Comparison of ENCODE assay signal across 10 mouse cellular contexts in the genomic region with DNA sequence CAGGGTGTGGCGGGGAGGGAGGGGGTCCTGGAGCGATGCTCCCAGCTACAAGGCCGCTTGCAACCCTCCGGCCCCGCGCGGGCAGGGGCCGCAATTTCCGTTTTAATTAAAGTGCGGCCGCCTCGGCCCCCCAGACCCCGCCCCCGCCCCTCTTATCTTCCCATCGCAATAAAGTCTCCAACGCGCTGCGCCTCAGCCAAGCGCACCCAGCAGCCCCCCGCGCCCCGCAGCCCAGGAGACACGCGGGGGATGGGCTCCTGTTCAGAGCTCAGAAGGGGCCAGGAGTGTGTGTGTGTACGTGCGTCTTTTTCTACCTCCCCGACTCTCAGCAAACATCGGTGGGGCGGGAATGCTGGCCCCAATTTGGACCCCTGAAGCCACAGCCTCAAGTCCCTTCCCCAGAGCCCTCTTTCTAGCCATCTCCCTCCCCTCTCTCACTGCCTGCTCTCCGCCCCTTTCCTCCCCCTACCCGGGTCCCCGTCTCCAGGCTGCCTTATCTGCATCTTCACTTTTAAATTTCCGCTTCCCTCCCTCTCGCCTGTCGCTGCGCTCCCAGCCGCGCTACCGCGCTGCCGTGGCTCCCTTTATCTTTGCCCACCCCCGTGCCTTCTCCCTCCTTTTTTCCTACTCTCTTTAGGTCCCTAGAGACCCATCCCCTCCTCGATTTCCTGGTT. TPM values are rescaled to one million over a fixed set of nuclear protein-coding genes. Genes with fewer than 3 reads are reported as not detected.
DNase-seq lines count a peak whose midpoint lies in the region; ATAC-seq and TF ChIP-seq lines count a peak whose summit lies in the region.
"Had no signal": no experiment of that assay in that cellular context is flagged by ENCODE, and none has a peak within 500 bp of the region (broad histone marks: within the 10 kb centered on the region; RNA-seq: fewer than 3 reads in every experiment).

A gene (minus strand): TSS at position 51 of the 674 bp plus-strand sequence.

- H3K27me3 ChIP-seq in kidney, embryonic 14.5 days (ENCODE audit: control insufficient read depth, insufficient read depth, low read length), result peaks cover 91% of the 10 kb centered on the region
- H3K27me3 ChIP-seq in kidney, adult 2 months (replicated peaks; ENCODE audit: control insufficient read depth, insufficient read depth, low read length), result peaks cover 10% of the 10 kb centered on the region
- peaks cover 95% of the 10 kb centered on the region for H3K27me3 ChIP-seq in embryonic facial prominence, embryonic 14.5 days (replicated peaks; ENCODE audit: control insufficient read depth, insufficient read depth, low read length)
- peaks cover 86% of the 10 kb centered on the region for H3K27me3 ChIP-seq in limb, embryonic 11.5 days (ENCODE audit: control insufficient read depth, insufficient read depth, low read length)
- H3K27me3 ChIP-seq in neural tube, embryonic 14.5 days (ENCODE audit: control insufficient read depth, insufficient read depth, low read length), result peaks cover 64% of the 10 kb centered on the region

- no peak for TF ChIP-seq POLR2A in kidney, adult 2 months (IDR thresholded peaks at IDR 0.05; ENCODE audit: low read depth, low read length)

- no peak for TF ChIP-seq CTCF in kidney, adult 2 months (conservative IDR thresholded peaks at IDR 0.05; ENCODE audit: insufficient read depth, insufficient read length, low read depth, low read length)

- ATAC-seq in kidney, embryonic 14.5 days (ENCODE audit: low FRiP score, low TSS enrichment), result 0 out of 2 replicates have a peak, but pooled peaks have one; percentile 60
- no peak for ATAC-seq in embryonic facial prominence, embryonic 14.5 days (ENCODE audit: low read depth)
- no peak for ATAC-seq in limb, embryonic 11.5 days (ENCODE audit: insufficient number of reproducible peaks, low FRiP score, low TSS enrichment, low read depth)
- ATAC-seq in neural tube, embryonic 14.5 days (ENCODE audit: low read depth), result no peak

- no peak within 1 kb of the TSS; the same call in none of the 2 replicates for H3K9ac ChIP-seq in kidney, embryonic 14.5 days (ENCODE audit: low read depth, low read length)
- H3K9ac ChIP-seq in embryonic facial prominence, embryonic 14.5 days (ENCODE audit: low read depth, low read length), result no peak within 1 kb of the TSS
- H3K9ac ChIP-seq in limb, embryonic 11.5 days (ENCODE audit: low read length), result no peak within 1 kb of the TSS
- H3K9ac ChIP-seq in neural tube, embryonic 14.5 days (replicated peaks; ENCODE audit: low read depth, low read length), result no peak within 1 kb of the TSS

- WGBS in kidney, embryonic 14.5 days, result under 1% methylated on average over 36 of the region's 43 CpGs
- WGBS in kidney, adult 2 months, result under 1% methylated on average over 43 of the region's 43 CpGs
- 2% methylated on average over 25 of the region's 43 CpGs for WGBS in embryonic facial prominence, embryonic 14.5 days
- WGBS in limb, embryonic 11.5 days, result under 1% methylated on average over 38 of the region's 43 CpGs
- under 1% methylated on average over 41 of the region's 43 CpGs for WGBS in neural tube, embryonic 14.5 days

- no peak for DNase-seq in kidney, adult 2 months
- no peak for DNase-seq in embryonic facial prominence, embryonic 14.5 days (ENCODE audit: low spot score)
- peak; percentile 30 for DNase-seq in limb, embryonic 11.5 days (ENCODE audit: low spot score)
- no peak for DNase-seq in cerebellum, postnatal 4 days (ENCODE audit: low spot score in 2 of 2)
- DNase-seq in cerebellum, adult 9-11 months, result no peak
- DNase-seq in right cerebral cortex, adult 18-20 months, result no peak
- DNase-seq: thymus, postnatal 25 days had no signal

- peak within 1 kb of the TSS; percentile 55 for H3K4me2 ChIP-seq in kidney, embryonic 14.5 days (replicated peaks; ENCODE audit: low read depth, low read length)
- H3K4me2 ChIP-seq in embryonic facial prominence, embryonic 14.5 days (ENCODE audit: low read depth, low read length), result peak within 1 kb of the TSS; percentile 40
- H3K4me2 ChIP-seq in limb, embryonic 11.5 days (ENCODE audit: low read depth, severe bottlenecking), result peak within 1 kb of the TSS; percentile 36
- peak within 1 kb of the TSS; percentile 27 for H3K4me2 ChIP-seq in neural tube, embryonic 14.5 days (ENCODE audit: low read depth, low read length)

- H3K4me3 ChIP-seq in kidney, embryonic 14.5 days (ENCODE audit: low read length), result peak within 1 kb of the TSS; percentile 32
- H3K4me3 ChIP-seq in kidney, adult 2 months (ENCODE audit: insufficient read depth, low read depth, low read length), result no peak within 1 kb of the TSS; the same call in 1 of the 2 replicates
- peak within 1 kb of the TSS; percentile 24 for H3K4me3 ChIP-seq in embryonic facial prominence, embryonic 14.5 days (ENCODE audit: low read depth, low read length)
- peak within 1 kb of the TSS; percentile 21 for H3K4me3 ChIP-seq in limb, embryonic 11.5 days (ENCODE audit: low read depth, low read length)
- peak within 1 kb of the TSS; percentile 8; the same call in 1 of the 2 replicates for H3K4me3 ChIP-seq in neural tube, embryonic 14.5 days (ENCODE audit: low read depth, low read length)

- no peak within 1 kb of the TSS for H3K27ac ChIP-seq in kidney, embryonic 14.5 days (ENCODE audit: low read depth, low read length)
- no peak within 1 kb of the TSS for H3K27ac ChIP-seq in kidney, adult 2 months (ENCODE audit: insufficient read depth, low read depth, low read length)
- H3K27ac ChIP-seq in embryonic facial prominence, embryonic 14.5 days (replicated peaks; ENCODE audit: low read depth, low read length), result no peak within 1 kb of the TSS
- no peak within 1 kb of the TSS for H3K27ac ChIP-seq in limb, embryonic 11.5 days (replicated peaks; ENCODE audit: low read depth, low read length)
- H3K27ac ChIP-seq in neural tube, embryonic 14.5 days (ENCODE audit: low read depth, low read length), result no peak within 1 kb of the TSS

- H3K36me3 ChIP-seq in kidney, embryonic 14.5 days (ENCODE audit: control insufficient read depth, insufficient read depth, low read length), result no peaks in the 10 kb centered on the region
- no peaks in the 10 kb centered on the region for H3K36me3 ChIP-seq in kidney, adult 2 months (ENCODE audit: control insufficient read depth, insufficient read depth, low read length)
- H3K36me3 ChIP-seq in embryonic facial prominence, embryonic 14.5 days (ENCODE audit: control insufficient read depth, insufficient read depth, low read length), result no peaks in the 10 kb centered on the region
- H3K36me3 ChIP-seq in limb, embryonic 11.5 days (ENCODE audit: control insufficient read depth, insufficient read depth, low read length), result no peaks in the 10 kb centered on the region
- H3K36me3 ChIP-seq in neural tube, embryonic 14.5 days (ENCODE audit: control insufficient read depth, insufficient read depth, low read length), result no peaks in the 10 kb centered on the region
- H3K36me3 ChIP-seq: G1E had no signal

- no peaks in the 10 kb centered on the region for H3K9me3 ChIP-seq in kidney, embryonic 14.5 days (ENCODE audit: control insufficient read depth, low read length)
- no peaks in the 10 kb centered on the region for H3K9me3 ChIP-seq in embryonic facial prominence, embryonic 14.5 days (ENCODE audit: control insufficient read depth, low read length)
- H3K9me3 ChIP-seq in limb, embryonic 11.5 days (ENCODE audit: control insufficient read depth, low read length), result no peaks in the 10 kb centered on the region
- no peaks in the 10 kb centered on the region for H3K9me3 ChIP-seq in neural tube, embryonic 14.5 days (ENCODE audit: control insufficient read depth, low read length)
- H3K9me3 ChIP-seq: G1E had no signal

- H3K4me1 ChIP-seq in kidney, embryonic 14.5 days (ENCODE audit: control insufficient read depth, insufficient read depth, low read length), result peaks cover 16% of the 10 kb centered on the region
- H3K4me1 ChIP-seq in kidney, adult 2 months (ENCODE audit: control insufficient read depth, insufficient read depth, low read length), result no peaks in the 10 kb centered on the region
- peaks cover 6% of the 10 kb centered on the region for H3K4me1 ChIP-seq in embryonic facial prominence, embryonic 14.5 days (ENCODE audit: control insufficient read depth, insufficient read depth, low read length)
- peaks cover 16% of the 10 kb centered on the region for H3K4me1 ChIP-seq in limb, embryonic 11.5 days (ENCODE audit: control insufficient read depth, insufficient read depth, low read length)
- H3K4me1 ChIP-seq in neural tube, embryonic 14.5 days (ENCODE audit: control insufficient read depth, insufficient read depth, low read length), result peaks cover 21% of the 10 kb centered on the region

RNA-seq across cellular contexts. Expression of the gene that starts here (rescaled TPM):
- 0.47 and 2.1 TPM in 2 replicates for polyA plus RNA-seq in kidney, embryonic 14.5 days (2014; fragmentation: Nextera tagmentation; extraction: Ambion mirVana)
- not detected in 2 replicates for polyA plus RNA-seq in kidney, adult 2 months (2012; rRNA removed)
- not detected in 2 replicates for polyA plus RNA-seq in embryonic facial prominence, embryonic 14.5 days (2014; fragmentation: Nextera tagmentation; extraction: Ambion mirVana)
- polyA plus RNA-seq in limb, embryonic 11.5 days (2014; fragmentation: Nextera tagmentation; extraction: Ambion mirVana), result not detected in 2 replicates
- polyA plus RNA-seq in neural tube, embryonic 14.5 days (2014; fragmentation: Nextera tagmentation; extraction: Ambion mirVana), result not detected in 2 replicates
- polyA plus RNA-seq: G1E had no signal

Comparison
In these comparisons a context has a peak if more than half of its experiments do, and no peak if none do; other contexts are left out.
1. Peak in DNase-seq, H3K4me3 ChIP-seq and H3K4me2 ChIP-seq in limb, embryonic 11.5 days; RNA of the gene not detected or under 1 TPM.